Mouse (Mus musculus) cerebellum, adult 2 months (tissue): ENCODE measurements around the gene Plcb3.

Source experiments
- CTCF ChIP-seq: fragments of 200-500 bp; IDR thresholded peaks from 2 replicates; pipeline ENCODE4 v1.5.1; 2011; ENCODE audit warnings: low read depth, mild to moderate bottlenecking, control low read depth, low read length, moderate library complexity, borderline replicate concordance; ENCODE audit not compliant: insufficient read depth
- POLR2A ChIP-seq: fragments of 200-500 bp; IDR thresholded peaks from 2 replicates; pipeline ENCODE4 v1.6.1; 2011; ENCODE audit warnings: low read length, control low read depth, borderline replicate concordance; ENCODE audit not compliant: insufficient read depth

DNA sequence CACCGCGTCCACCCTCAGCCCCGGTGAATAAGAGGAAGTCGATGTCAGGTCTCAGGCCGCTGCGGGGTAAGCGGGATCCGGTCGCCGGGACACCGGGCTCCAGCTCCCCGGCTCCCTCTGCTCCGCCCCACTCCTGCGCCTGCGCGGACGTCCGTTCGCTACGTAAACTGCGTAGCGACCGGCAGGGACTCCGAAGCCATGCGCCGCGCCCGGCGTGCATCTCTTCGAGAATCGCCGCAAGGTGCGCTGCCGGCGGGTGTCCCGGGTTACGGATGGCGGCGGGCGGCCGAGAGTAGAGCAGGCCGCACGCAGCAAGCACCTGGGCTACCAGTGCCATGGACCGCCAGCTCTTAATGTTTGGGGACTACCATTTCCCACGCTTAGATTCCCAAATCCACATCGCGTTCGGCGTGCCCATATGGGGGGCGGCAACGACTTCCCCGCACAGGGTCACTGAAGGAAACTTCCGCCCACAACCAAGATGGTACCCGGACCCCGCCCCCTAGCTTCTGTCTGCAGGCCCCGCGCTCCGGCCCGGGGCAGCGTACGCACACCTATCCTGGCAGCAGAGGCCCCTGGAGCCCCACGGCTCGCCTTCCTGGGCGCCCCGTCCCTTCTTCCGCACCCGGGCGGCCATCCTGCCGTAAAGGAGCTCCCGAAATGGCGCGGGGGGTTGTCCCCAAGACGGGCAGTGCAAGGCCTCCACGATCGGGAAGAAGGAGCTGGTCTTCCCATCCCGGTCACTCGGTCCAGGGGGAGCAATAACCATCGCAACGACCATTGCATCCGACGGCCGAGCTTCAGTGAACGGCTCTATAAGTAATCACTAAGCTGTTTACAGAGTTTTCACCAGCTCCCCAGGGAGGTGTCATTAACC is 34.7 kb downstream of the Plcb3 start, which contains the start of gene Bad:
- TF ChIP-seq CTCF = no peak
- peak; percentile 71; the same call in 1 of the 2 replicates for TF ChIP-seq POLR2A
